16 mouse cellular contexts compared by ENCODE assay signal in the genomic region with DNA sequence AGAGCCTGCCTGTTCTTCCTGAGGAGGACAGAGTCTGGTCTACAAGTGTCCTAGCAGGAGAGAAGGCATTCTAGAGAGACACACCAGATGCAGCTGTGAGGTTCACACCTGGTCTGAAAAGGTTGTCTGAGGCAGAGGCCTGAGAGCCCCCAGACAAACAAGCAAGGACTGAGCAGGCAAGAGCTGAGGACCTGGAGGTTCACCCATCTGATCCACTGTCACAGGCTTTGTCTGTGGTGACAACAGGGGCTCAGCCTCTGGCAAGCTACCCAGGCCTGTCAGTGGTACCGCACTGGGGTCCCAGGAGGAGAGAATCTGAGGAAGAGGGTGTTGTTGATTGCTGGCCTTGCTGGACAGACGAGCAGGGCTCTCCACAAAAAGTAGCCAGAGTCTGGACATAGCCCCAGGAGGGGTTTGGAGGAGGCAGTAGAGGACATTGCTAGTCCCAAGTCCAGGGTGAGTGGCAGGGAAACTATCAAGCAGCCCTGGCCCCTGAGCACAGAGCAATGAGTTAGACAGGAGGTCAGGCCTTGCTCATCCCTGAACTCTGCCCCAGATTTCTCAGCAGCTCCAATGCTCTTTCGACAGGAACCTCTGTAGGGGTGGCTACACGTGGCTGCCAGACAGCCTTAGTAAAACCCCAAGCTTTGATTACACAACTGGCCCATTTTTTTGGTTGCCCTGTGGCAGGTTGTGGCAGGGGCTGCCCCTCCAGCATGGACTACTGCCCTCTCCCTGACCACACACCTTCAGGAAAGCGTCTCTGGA. TPM values are rescaled to one million over a fixed set of nuclear protein-coding genes. Genes with fewer than 3 reads are reported as not detected.
DNase-seq lines count a peak whose midpoint lies in the region; ATAC-seq and TF ChIP-seq lines count a peak whose summit lies in the region.
"Had no signal": no experiment of that assay in that cellular context is flagged by ENCODE, and none has a peak within 500 bp of the region (broad histone marks: within the 10 kb centered on the region; RNA-seq: fewer than 3 reads in every experiment).

No protein-coding gene starts in this region.

- 78% methylated on average over 5 of the region's 5 CpGs for WGBS in heart, embryonic 14.5 days
- 66% methylated on average over 5 of the region's 5 CpGs for WGBS in heart, embryonic 12.5 days
- 54% methylated on average over 5 of the region's 5 CpGs for WGBS in liver, embryonic 14.5 days (ENCODE audit: insufficient replicate concordance)
- 67% methylated on average over 5 of the region's 5 CpGs for WGBS in forebrain, embryonic 14.5 days
- WGBS in midbrain, embryonic 10.5 days: 74% methylated on average over 5 of the region's 5 CpGs

- peaks cover 14% of the 10 kb centered on the region for H3K36me3 ChIP-seq in heart, embryonic 14.5 days (ENCODE audit: control insufficient read depth, insufficient read depth, low read length)
- peaks cover 14% of the 10 kb centered on the region for H3K36me3 ChIP-seq in heart, embryonic 12.5 days
- H3K36me3 ChIP-seq in liver, embryonic 14.5 days (replicated peaks; ENCODE audit: control insufficient read depth, insufficient read depth, low read depth): no peaks in the 10 kb centered on the region
- peaks cover 17% of the 10 kb centered on the region for H3K36me3 ChIP-seq in forebrain, embryonic 14.5 days (ENCODE audit: control insufficient read depth, insufficient read depth, low read length)
- H3K36me3 ChIP-seq in midbrain, embryonic 10.5 days: peaks cover 23% of the 10 kb centered on the region

- DNase-seq in adipocyte (ENCODE audit: low spot score): peak; percentile 62
- DNase-seq in liver, embryonic 14.5 days (ENCODE audit: low read depth in 3 of 3, low spot score in 3 of 3): no peak
- no peak for DNase-seq in forebrain, embryonic 14.5 days (ENCODE audit: low spot score)
- no peak for DNase-seq in midbrain, embryonic 10.5 days (ENCODE audit: low spot score)
- DNase-seq: cerebellum, adult 18-20 months; lung, embryonic 14.5 days had no signal

- no peaks in the 10 kb centered on the region for H3K9me3 ChIP-seq in heart, embryonic 14.5 days (ENCODE audit: control insufficient read depth, low read length)
- no peaks in the 10 kb centered on the region for H3K9me3 ChIP-seq in heart, embryonic 12.5 days (replicated peaks)
- no peaks in the 10 kb centered on the region for H3K9me3 ChIP-seq in liver, embryonic 14.5 days (ENCODE audit: control insufficient read depth, low read length)
- no peaks in the 10 kb centered on the region for H3K9me3 ChIP-seq in forebrain, embryonic 14.5 days (replicated peaks; ENCODE audit: control insufficient read depth, low read length)
- 0 out of 2 replicates have a peak, but pooled peaks cover 7% of the 10 kb centered on the region for H3K9me3 ChIP-seq in midbrain, embryonic 10.5 days (replicated peaks)
- H3K9me3 ChIP-seq: hindbrain, embryonic 15.5 days had no signal

- no peak overlapping the region for H3K4me2 ChIP-seq in heart, embryonic 14.5 days (ENCODE audit: low read length)
- no peak overlapping the region for H3K4me2 ChIP-seq in heart, embryonic 12.5 days
- no peak overlapping the region for H3K4me2 ChIP-seq in liver, embryonic 14.5 days (ENCODE audit: low read depth)
- H3K4me2 ChIP-seq in forebrain, embryonic 14.5 days (ENCODE audit: low read length): no peak overlapping the region
- H3K4me2 ChIP-seq: heart, embryonic 11.5 days; hindbrain, embryonic 15.5 days; lung, embryonic 14.5 days had no signal

- no peak overlapping the region for H3K4me3 ChIP-seq in heart, embryonic 14.5 days (ENCODE audit: control insufficient read depth in 1 of 2, insufficient read depth in 1 of 2, low read depth in 1 of 2, low read length in 2 of 2)
- no peak overlapping the region for H3K4me3 ChIP-seq in heart, embryonic 12.5 days
- no peak overlapping the region for H3K4me3 ChIP-seq in brown adipose tissue, adult 24 weeks (ENCODE audit: insufficient read depth, low read depth, low read length)
- H3K4me3 ChIP-seq in liver, embryonic 14.5 days (ENCODE audit: insufficient read depth in 1 of 2, low read depth in 2 of 2, low read length in 2 of 2): no peak overlapping the region
- no peak overlapping the region for H3K4me3 ChIP-seq in forebrain, embryonic 14.5 days (ENCODE audit: low read depth, low read length)
- H3K4me3 ChIP-seq in midbrain, embryonic 10.5 days: no peak overlapping the region
- H3K4me3 ChIP-seq: hindbrain, embryonic 15.5 days; layer of hippocampus, adult 2 months; myocyte had no signal

- H3K9ac ChIP-seq in heart, embryonic 14.5 days (ENCODE audit: low read length): peak overlapping the region; percentile 31; the same call in 1 of the 2 replicates
- no peak overlapping the region for H3K9ac ChIP-seq in heart, embryonic 12.5 days
- no peak overlapping the region for H3K9ac ChIP-seq in liver, embryonic 14.5 days (replicated peaks)
- H3K9ac ChIP-seq in forebrain, embryonic 14.5 days (ENCODE audit: low read length): no peak overlapping the region
- H3K9ac ChIP-seq: hindbrain, embryonic 15.5 days; lung, embryonic 14.5 days had no signal

- no peak for TF ChIP-seq CTCF in liver, embryonic 14.5 days (IDR thresholded peaks at IDR 0.05; ENCODE audit: low read depth)

- no peaks in the 10 kb centered on the region for H3K27me3 ChIP-seq in heart, embryonic 14.5 days (ENCODE audit: control insufficient read depth, insufficient read depth, low read length)
- H3K27me3 ChIP-seq in heart, embryonic 12.5 days (replicated peaks): no peaks in the 10 kb centered on the region
- no peaks in the 10 kb centered on the region for H3K27me3 ChIP-seq in liver, embryonic 14.5 days (ENCODE audit: control insufficient read depth, insufficient read depth, low read length)
- H3K27me3 ChIP-seq in forebrain, embryonic 14.5 days (replicated peaks; ENCODE audit: control insufficient read depth, insufficient read depth, low read length): no peaks in the 10 kb centered on the region
- peaks cover 8% of the 10 kb centered on the region for H3K27me3 ChIP-seq in midbrain, embryonic 10.5 days (ENCODE audit: low read depth, poor library complexity, severe bottlenecking)
- H3K27me3 ChIP-seq: hindbrain, embryonic 15.5 days; Patski had no signal

- no peak for TF ChIP-seq EP300 in liver, embryonic 14.5 days (IDR thresholded peaks at IDR 0.05; ENCODE audit: low read depth)

- no peak overlapping the region for H3K27ac ChIP-seq in heart, embryonic 14.5 days (replicated peaks in 1 of 2; ENCODE audit: control insufficient read depth in 1 of 2, insufficient read depth in 1 of 2, low read depth in 2 of 2, low read length in 2 of 2)
- no peak overlapping the region for H3K27ac ChIP-seq in heart, embryonic 12.5 days (ENCODE audit: poor library complexity, severe bottlenecking)
- H3K27ac ChIP-seq in brown adipose tissue, adult 24 weeks (replicated peaks; ENCODE audit: low read depth, low read length): peak overlapping the region; percentile 38
- H3K27ac ChIP-seq in liver, embryonic 14.5 days: no peak overlapping the region
- H3K27ac ChIP-seq in forebrain, embryonic 14.5 days (ENCODE audit: low read depth, low read length): no peak overlapping the region
- no peak overlapping the region for H3K27ac ChIP-seq in midbrain, embryonic 10.5 days (replicated peaks)
- H3K27ac ChIP-seq: hindbrain, embryonic 15.5 days; layer of hippocampus, adult 2 months; stomach, postnatal 0 days had no signal

- no peak for ATAC-seq in heart, embryonic 14.5 days (ENCODE audit: insufficient number of reproducible peaks, insufficient read depth, low FRiP score, low read depth)
- no peak for ATAC-seq in heart, embryonic 12.5 days (ENCODE audit: insufficient number of reproducible peaks, low FRiP score)
- ATAC-seq in liver, embryonic 14.5 days (ENCODE audit: insufficient read depth): peak; percentile 59
- ATAC-seq in megakaryocyte-erythroid progenitor cell, adult 5-6 weeks (replicated peaks; ENCODE audit: low FRiP score, low TSS enrichment, poor library complexity, severe bottlenecking): no peak
- ATAC-seq in forebrain, embryonic 14.5 days: no peak
- ATAC-seq: Patski had no signal

- H3K4me1 ChIP-seq in heart, embryonic 14.5 days (ENCODE audit: control insufficient read depth in 2 of 2, insufficient read depth in 2 of 2, low read length in 2 of 2): peaks cover 30 to 33% of the 10 kb centered on the region in 2 experiments
- H3K4me1 ChIP-seq in heart, embryonic 12.5 days (replicated peaks): peaks cover 34% of the 10 kb centered on the region
- H3K4me1 ChIP-seq in brown adipose tissue, adult 24 weeks (ENCODE audit: control insufficient read depth, insufficient read depth, insufficient read length, low read length): peaks cover 43% of the 10 kb centered on the region
- H3K4me1 ChIP-seq in liver, embryonic 14.5 days (replicated peaks; ENCODE audit: control insufficient read depth in 2 of 2, insufficient read depth in 2 of 2, low read length in 1 of 2): peaks cover 0 to 10% of the 10 kb centered on the region in 2 experiments; a peak in 2 of 4 replicates
- no peaks in the 10 kb centered on the region for H3K4me1 ChIP-seq in forebrain, embryonic 14.5 days (ENCODE audit: control insufficient read depth, insufficient read depth, low read length)
- peaks cover 29% of the 10 kb centered on the region for H3K4me1 ChIP-seq in midbrain, embryonic 10.5 days

RNA-seq across cellular contexts. Expression of gene Pim3, which starts 8.6 kb away (rescaled TPM):
- polyA plus RNA-seq in heart, embryonic 14.5 days (2014; fragmentation: Nextera tagmentation; extraction: Ambion mirVana): 42.3 and 47.1 TPM in 2 replicates
- polyA plus RNA-seq in heart, embryonic 12.5 days (2016; fragmentation: Nextera tagmentation; extraction: Ambion mirVana): 67.5 and 68.1 TPM in 2 replicates
- 29.2 and 73.9 TPM in 2 replicates for polyA plus RNA-seq in brown adipose tissue, adult 24 weeks (2012; ENCODE audit: insufficient read depth, insufficient read length, missing spikeins)
- 3.1 and 5.0 TPM in 2 replicates for polyA plus RNA-seq in liver, embryonic 14.5 days (2012; rRNA removed)
- 8.1 and 8.5 TPM in 2 replicates for polyA plus RNA-seq in liver, embryonic 14.5 days (2014; fragmentation: Nextera tagmentation; extraction: Ambion mirVana)
- total RNA-seq in megakaryocyte-erythroid progenitor cell, adult 5-6 weeks (2014; fragmentation: Nextera tagmentation): 5.1 and 6.4 TPM in 2 replicates
- total RNA-seq in megakaryocyte-erythroid progenitor cell, adult 5-6 weeks (2017): 5.5 and 12.5 TPM in 2 replicates
- polyA plus RNA-seq in forebrain, embryonic 14.5 days (2014; fragmentation: Nextera tagmentation; extraction: Ambion mirVana): 49.1 and 52.9 TPM in 2 replicates
- 36.9 TPM in 2 replicates for polyA plus RNA-seq in midbrain, embryonic 10.5 days (2016; fragmentation: Nextera tagmentation; extraction: Ambion mirVana)

RNA-seq across cellular contexts. Expression of gene Creld2, which starts 51.2 kb away (rescaled TPM):
- polyA plus RNA-seq in heart, embryonic 14.5 days (2014; fragmentation: Nextera tagmentation; extraction: Ambion mirVana): 46.3 and 53.1 TPM in 2 replicates
- 61.9 and 66.4 TPM in 2 replicates for polyA plus RNA-seq in heart, embryonic 12.5 days (2016; fragmentation: Nextera tagmentation; extraction: Ambion mirVana)
- 7.8 and 12.6 TPM in 2 replicates for polyA plus RNA-seq in brown adipose tissue, adult 24 weeks (2012; ENCODE audit: insufficient read depth, insufficient read length, missing spikeins)
- polyA plus RNA-seq in liver, embryonic 14.5 days (2012; rRNA removed): 16.2 and 25.4 TPM in 2 replicates
- polyA plus RNA-seq in liver, embryonic 14.5 days (2014; fragmentation: Nextera tagmentation; extraction: Ambion mirVana): 34.1 and 38.6 TPM in 2 replicates
- 24.8 and 29.7 TPM in 2 replicates for total RNA-seq in megakaryocyte-erythroid progenitor cell, adult 5-6 weeks (2014; fragmentation: Nextera tagmentation)
- 47.8 and 50.9 TPM in 2 replicates for total RNA-seq in megakaryocyte-erythroid progenitor cell, adult 5-6 weeks (2017)
- polyA plus RNA-seq in forebrain, embryonic 14.5 days (2014; fragmentation: Nextera tagmentation; extraction: Ambion mirVana): 65.5 and 65.8 TPM in 2 replicates
- polyA plus RNA-seq in midbrain, embryonic 10.5 days (2016; fragmentation: Nextera tagmentation; extraction: Ambion mirVana): 94.7 and 110 TPM in 2 replicates

RNA-seq across cellular contexts. Expression of gene Alg12, which starts 51.5 kb away (rescaled TPM):
- 9.9 and 10.9 TPM in 2 replicates for polyA plus RNA-seq in heart, embryonic 14.5 days (2014; fragmentation: Nextera tagmentation; extraction: Ambion mirVana)
- polyA plus RNA-seq in heart, embryonic 12.5 days (2016; fragmentation: Nextera tagmentation; extraction: Ambion mirVana): 9.3 and 9.4 TPM in 2 replicates
- 6.0 and 7.2 TPM in 2 replicates for polyA plus RNA-seq in brown adipose tissue, adult 24 weeks (2012; ENCODE audit: insufficient read depth, insufficient read length, missing spikeins)
- polyA plus RNA-seq in liver, embryonic 14.5 days (2012; rRNA removed): 4.9 and 5.2 TPM in 2 replicates
- polyA plus RNA-seq in liver, embryonic 14.5 days (2014; fragmentation: Nextera tagmentation; extraction: Ambion mirVana): 4.9 and 5.9 TPM in 2 replicates
- 2.8 and 8.3 TPM in 2 replicates for total RNA-seq in megakaryocyte-erythroid progenitor cell, adult 5-6 weeks (2014; fragmentation: Nextera tagmentation)
- 3.3 and 5.2 TPM in 2 replicates for total RNA-seq in megakaryocyte-erythroid progenitor cell, adult 5-6 weeks (2017)
- polyA plus RNA-seq in forebrain, embryonic 14.5 days (2014; fragmentation: Nextera tagmentation; extraction: Ambion mirVana): 8.4 and 8.8 TPM in 2 replicates
- polyA plus RNA-seq in midbrain, embryonic 10.5 days (2016; fragmentation: Nextera tagmentation; extraction: Ambion mirVana): 11.7 and 11.9 TPM in 2 replicates
